Mouse (Mus musculus): Measurements from ENCODE around the gene Sipa1l2.

Gene Sipa1l2

DNA sequence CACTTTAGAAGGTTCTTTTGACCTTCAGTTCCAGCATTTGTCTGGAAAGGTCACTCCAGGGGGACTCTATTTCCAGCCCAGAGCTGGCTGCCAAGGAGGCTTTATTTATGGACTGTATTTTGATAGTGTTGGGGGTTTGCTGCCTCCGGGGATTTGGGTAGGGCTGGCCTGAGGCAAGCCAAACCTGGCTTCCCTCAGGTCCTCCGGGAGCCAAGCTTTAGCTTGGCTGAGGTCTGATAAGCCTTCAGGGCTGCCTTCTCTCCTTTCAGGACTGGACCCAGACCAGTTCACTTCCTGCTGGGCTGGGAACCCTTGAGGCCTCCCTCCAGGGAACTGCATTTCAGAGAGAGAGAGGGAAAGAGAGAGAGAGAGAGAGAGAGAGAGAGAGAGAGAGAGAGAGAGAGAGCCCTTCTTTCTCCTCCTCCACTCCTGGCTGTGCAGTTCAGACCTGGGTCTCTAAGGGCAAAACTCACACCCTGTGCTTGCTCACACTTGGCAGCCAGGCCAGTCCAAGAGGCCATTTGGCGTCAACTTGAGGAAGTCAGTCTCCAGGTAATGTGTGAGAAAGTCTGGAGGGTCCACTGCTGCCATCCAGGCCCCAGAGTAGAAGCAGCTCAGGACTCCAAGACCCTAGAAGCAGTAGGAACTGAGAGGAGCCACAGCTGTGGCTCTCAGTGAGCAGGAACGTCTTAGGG, 201.1 kb downstream of the Sipa1l2 start:
- DNase-seq (ENCODE audit: low spot score in 2 of 2): no peak
